Mouse (Mus musculus): ENCODE data around the gene Lingo1.

The Lingo1 gene

GRCm38 (mm10) chr9:56727703-56728684 lies 68.3 kb downstream of the Lingo1 start:
- no peak for DNase-seq (ENCODE audit: low spot score in 2 of 2)

DNA sequence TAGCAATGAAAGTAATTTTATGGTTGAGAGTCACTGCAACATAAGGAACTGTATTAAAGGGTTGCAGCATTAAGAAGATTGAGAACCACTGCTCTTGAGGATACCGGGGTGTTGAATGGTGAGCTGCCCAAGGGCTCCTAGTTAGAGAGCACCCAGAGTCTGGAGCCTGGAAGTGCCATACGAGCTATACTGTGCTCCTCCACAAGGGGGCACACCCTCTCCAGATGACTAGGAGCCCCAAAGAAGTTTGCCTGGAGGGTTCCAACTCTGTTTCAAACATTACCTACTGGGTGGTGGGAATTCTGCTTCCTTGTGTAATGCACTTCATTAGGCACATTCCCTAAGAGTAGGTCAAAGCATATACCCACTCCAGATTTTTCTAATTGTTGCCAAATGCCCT lies 70.5 kb downstream of the Lingo1 start:
- peak; percentile 22 to 71 for DNase-seq (ENCODE audit: low spot score in 2 of 2)

DNA sequence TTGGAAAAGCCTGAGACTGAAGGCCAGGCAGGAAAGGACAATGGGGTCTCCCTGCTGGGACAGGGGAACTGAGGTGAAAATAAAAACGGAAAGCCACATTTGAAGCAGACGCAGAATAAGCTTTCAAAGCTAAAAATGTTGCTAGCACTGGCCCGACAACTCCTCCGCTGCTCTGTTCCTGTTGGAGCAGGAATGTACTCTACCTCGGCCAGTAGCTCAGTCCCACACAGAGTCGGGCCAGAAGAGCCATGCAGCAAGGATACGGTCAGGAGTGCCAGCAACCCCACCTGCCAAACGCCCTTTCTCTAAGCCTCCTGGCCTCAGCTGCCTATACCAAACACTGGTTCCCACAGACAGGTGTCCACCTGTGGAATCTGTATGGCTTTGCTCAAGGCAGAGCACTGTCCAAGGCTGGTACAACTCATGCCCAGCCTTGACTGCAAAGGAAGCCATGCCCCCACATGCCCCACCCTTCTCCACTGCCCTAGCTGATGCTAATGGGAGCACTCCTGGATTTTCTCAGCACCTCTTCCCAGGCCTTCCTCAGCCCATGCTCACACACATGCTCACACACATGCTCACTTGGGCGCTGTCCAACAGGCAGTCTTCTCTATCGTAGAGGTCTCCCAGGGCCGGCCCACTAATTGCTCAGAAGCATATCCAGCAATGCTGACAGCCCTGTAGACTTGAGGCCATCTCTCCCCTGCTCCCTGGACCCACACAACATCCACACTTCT lies 74.0 kb downstream of the Lingo1 start:
- DNase-seq (ENCODE audit: low spot score in 2 of 2): no peak

GRCm38 (mm10) chr9:56718984-56719383 lies 77.3 kb downstream of the Lingo1 start:
- no peak for DNase-seq (ENCODE audit: low spot score in 2 of 2)

DNA sequence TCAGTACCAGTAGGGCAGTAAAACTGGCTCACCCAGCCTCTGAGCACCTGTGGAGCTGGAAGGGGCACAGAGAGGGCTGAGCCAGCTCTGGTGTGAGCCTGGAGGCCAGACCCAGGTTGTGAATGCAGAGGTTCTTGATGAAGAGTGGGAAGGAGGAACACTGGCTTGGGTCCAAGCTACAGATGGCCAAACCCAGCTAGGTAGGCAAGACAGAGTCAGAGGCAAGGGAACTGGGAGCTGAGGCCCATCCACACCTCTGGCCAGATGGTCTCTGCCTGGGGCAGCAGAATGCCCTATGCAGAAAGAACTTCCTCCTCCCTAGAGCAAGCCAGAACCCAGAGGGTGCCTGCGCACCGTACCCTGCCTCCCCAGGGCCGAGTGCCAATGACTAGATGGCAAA lies 79.7 kb downstream of the Lingo1 start:
- no peak for DNase-seq (ENCODE audit: low spot score in 2 of 2)

DNA sequence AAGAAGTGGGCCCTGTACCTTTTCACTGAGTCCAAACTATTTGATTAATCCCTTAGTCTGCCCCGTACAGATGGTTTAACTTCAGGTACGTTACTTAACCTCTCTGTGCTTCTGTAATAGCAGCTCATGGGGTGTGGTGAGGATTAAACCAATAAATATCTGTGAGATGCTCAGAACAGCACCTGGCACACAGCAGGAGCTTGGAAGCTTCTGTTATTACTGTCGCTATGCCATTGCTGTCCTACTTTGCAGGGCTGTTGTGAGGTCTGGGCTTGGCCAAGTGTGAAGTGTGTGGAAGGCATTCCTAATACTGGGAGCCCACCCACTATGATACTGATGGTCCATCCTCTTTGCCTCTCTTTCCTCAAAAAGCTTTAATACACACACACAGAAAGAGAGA lies 80.2 kb downstream of the Lingo1 start:
- DNase-seq (ENCODE audit: low spot score in 2 of 2): no peak

DNA sequence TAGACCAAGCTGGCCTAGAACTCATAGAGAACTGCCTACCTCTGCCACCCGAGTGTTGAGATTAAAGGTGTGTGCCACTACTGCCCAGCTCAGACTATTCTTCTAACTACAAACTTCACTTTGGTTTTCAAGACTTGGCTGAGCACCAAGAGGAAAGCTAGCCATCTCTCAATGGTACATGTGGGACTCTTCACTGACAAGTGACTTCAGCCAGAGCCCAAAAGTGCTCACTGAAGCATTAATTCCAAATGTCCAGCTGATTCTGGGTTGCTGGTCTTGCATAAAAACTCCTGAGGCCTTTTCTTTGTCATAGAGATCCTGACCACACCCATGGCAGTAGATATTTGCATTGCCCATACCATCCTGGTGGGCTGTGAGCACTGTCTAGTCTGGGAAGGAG lies 81.9 kb downstream of the Lingo1 start:
- DNase-seq (ENCODE audit: low spot score in 2 of 2): no peak

DNA sequence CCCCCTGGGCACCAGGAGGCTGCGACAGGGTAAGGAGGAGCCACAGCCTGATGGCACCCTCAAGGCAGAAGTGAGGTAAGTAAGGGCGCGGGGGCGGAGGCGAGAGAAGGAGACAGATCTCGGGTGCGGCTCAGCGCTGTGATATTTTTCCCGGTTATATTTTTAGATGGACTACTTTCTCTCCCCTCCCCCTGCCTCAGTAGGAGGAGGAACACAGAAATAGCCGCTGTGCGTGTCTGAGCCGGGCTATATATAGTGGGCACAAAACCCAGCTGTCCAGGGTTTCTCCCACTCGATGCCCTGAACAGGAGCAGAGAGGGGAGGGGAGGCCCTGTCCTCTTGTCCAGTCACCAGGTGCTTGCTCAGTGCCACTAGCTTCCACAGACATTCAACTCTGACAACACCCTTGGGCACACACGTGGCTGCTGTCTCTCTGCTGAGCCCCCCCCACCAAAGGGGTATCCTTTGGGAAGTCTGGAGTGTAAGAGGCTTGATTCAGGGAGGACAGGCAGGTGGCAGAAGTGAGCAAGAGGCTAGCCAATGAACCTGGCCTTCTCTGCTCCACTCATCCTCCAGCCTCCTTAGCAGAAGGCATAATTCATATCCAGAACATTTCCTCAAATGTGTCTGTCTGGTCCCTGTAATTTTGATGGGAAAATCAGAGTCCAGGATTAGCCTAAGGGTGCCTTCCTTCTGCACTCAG lies 83.5 kb downstream of the Lingo1 start:
- DNase-seq (ENCODE audit: low spot score in 2 of 2): no peak

GRCm38 (mm10) chr9:56710958-56711357 lies 85.3 kb downstream of the Lingo1 start:
- DNase-seq (ENCODE audit: low spot score in 2 of 2): no peak

DNA sequence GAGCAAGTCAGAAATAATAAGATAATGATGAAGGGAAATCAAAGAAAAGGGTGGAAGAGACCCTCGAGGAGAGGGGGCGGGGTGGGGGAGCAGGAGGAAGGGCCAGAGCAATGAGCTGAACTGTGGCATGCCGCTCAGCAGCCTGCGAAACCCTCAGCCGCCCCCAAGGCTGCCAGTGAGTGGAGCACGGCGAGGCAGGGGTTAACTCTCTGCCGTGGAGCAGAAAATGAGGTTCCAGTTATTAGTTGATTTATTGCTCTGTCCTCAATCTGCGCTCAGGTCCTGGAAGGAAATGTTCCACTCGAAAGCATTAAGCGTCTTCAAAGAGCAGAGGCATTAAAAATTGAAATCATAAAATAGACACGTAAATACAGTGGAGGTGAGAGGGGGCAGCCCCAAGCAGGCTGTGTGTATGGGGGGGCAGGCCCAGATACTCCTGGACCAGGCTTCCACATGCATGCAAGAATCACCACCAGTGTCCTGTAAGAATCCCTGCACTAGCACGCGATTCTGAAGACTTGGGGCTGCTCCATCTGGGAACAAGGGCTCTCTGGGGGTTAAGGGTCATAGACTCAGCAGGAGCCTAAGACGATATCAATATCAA lies 89.7 kb downstream of the Lingo1 start:
- no peak for DNase-seq (ENCODE audit: low spot score in 2 of 2)

- DNase-seq (ENCODE audit: low spot score in 2 of 2): no peak
Measured at GRCm38 (mm10) chr9:56701394-56701793, 94.9 kb downstream of the Lingo1 start.

DNA sequence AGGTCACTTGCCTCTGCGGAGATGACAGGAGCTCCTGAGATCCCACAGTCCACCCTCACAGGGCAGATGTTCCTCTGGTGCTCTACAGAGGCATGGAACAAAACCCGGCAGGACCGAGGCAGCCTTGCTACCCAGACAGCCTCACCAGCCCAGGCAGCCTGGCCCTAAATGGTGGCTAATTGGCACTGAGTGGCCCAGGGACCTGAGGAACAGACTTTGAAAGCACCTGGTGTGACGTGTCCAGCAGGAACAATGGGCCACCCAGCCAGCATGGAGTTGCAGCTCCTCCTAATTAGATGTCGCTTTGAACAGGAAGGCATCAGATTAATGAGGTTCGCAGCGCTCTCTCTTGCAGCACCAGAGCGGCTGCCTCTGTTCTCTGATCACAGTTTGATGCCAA lies 95.4 kb downstream of the Lingo1 start:
- no peak for DNase-seq (ENCODE audit: low spot score in 2 of 2)

GRCm38 (mm10) chr9:56698715-56699370 lies 97.4 kb downstream of the Lingo1 start:
- DNase-seq (ENCODE audit: low spot score in 2 of 2): no peak

- no peak for DNase-seq (ENCODE audit: low spot score in 2 of 2)
Measured at GRCm38 (mm10) chr9:56694079-56694478, 102.2 kb downstream of the Lingo1 start.

- no peak for DNase-seq (ENCODE audit: low spot score in 2 of 2)
Measured at GRCm38 (mm10) chr9:56691226-56691625, 105.0 kb downstream of the Lingo1 start.

DNA sequence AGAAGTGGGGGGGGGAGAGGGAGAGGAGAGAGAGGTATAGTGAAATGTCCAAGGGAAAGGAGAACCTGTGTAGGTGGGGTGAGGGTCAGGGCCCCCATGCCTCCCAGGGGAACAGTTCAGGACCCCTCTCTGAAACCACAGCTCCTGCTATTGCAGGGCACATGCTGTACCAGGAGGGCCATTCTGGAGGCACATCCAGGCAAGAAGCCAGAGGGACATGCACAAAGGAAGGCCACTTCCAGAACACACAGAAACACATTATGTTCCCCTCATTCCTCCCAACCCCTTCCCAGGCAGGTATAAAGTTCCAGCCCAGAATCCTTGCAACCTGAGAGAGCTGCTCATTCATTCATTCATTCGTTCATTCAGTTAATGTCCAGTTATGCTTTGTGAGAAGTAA lies 105.6 kb downstream of the Lingo1 start:
- no peak for DNase-seq (ENCODE audit: low spot score in 2 of 2)

GRCm38 (mm10) chr9:56687490-56687889 lies 108.8 kb downstream of the Lingo1 start:
- no peak for DNase-seq (ENCODE audit: low spot score in 2 of 2)

- DNase-seq (ENCODE audit: low spot score in 2 of 2): no peak
Measured at GRCm38 (mm10) chr9:56687145-56687477, 109.2 kb downstream of the Lingo1 start.

DNA sequence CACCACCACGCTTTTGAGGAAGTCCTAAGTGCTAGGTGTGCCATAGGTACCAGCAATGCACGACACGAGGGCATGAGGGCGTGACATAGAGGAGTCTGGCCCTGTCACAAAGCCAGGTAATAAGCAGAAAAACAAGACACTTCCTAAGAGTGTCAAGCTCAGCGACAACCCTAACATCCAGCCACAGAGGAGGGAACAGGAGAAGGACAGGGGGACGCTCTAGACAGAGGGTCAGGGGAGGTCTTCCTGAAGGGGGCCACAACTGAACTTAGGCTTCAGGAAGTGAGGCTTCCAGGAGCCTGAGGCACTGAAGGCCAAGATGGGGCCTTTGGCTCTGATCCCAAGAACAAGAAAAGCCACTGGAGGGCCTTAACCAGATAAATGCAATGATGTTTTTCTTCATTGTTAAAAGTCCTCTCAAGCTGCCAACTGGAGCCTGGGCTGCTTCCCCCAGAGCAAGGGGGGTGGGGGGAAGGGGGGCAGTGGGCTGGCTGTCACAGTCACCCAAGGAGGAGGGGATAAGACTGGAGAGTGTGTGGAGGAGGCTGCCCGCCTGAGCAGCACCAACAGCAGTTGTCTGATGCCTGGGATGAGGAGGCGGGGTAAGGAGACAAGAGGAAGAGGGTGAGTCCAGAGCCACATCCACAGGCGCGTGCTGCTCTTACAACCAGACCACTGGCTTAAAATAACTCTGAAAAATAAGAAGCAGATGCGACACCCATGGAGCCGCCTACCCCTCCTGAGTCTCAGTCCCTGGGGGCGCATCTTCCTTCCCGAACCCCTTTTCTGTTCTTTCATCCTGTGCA lies 109.7 kb downstream of the Lingo1 start:
- no peak for DNase-seq (ENCODE audit: low spot score in 2 of 2)

DNA sequence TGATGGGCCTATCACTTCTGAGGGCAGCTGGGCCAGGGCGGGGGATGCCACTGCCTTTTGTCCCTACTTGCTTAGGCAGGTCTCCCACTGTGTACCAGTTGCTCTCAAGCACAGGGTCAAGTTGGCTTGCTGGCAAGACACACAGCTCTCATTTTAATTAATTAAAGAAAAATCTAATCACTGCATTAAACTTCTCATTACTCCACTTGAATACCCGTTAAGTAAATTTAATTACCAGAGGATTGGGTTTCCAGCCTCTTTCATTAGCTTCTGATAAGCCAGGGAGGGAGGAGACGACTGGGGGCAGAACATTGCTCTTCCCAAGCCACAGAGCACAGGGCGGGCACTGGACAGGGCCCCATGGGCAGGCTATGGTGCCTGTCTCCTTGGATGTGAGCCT lies 113.4 kb downstream of the Lingo1 start:
- no peak for DNase-seq (ENCODE audit: low spot score in 2 of 2)

DNA sequence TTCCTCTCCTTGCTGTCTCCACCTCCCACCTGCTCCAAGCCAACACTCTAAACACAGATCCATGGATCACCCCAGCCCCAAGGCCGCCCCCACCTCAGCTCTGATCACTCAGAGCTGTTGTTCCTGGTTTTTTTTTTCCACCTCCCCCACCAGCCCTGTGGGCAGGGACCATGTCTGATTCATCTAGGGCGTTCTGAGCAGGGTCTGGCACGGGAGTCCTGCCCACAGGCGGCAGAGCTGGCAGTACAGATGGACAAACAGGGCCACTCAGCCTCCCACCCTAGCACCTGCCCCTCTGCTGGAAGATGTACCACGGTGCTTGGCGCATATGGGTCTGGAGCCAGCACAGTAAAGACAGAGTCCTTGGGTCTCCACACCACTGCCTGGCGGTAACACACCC lies 114.3 kb downstream of the Lingo1 start:
- DNase-seq (ENCODE audit: low spot score in 2 of 2): no peak

Data from spleen, postnatal 4 days (tissue).